Comparison of ENCODE assay signal across 10 mouse cellular contexts in genomic region chr14:118051975-118052630, GRCm38 (mm10). TPM values are rescaled to one million over a fixed set of nuclear protein-coding genes. Genes with fewer than 3 reads are reported as not detected.
DNase-seq lines count a peak whose midpoint lies in the region; ATAC-seq and TF ChIP-seq lines count a peak whose summit lies in the region.
"Had no signal": no experiment of that assay in that cellular context is flagged by ENCODE, and none has a peak within 500 bp of the region (broad histone marks: within the 10 kb centered on the region; RNA-seq: fewer than 3 reads in every experiment).

Dct (minus strand) TSS chr14:118052244.

- H3K27ac ChIP-seq in hindbrain, embryonic 10.5 days, result 0 out of 2 replicates have a peak within 1 kb of the TSS, but pooled peaks have one; percentile 23
- H3K27ac ChIP-seq in midbrain, embryonic 14.5 days (replicated peaks; ENCODE audit: low read depth, low read length), result no peak within 1 kb of the TSS
- H3K27ac ChIP-seq in gastrocnemius, adult 2 months, result no peak within 1 kb of the TSS
- H3K27ac ChIP-seq: liver, embryonic 15.5 days had no signal

- no peak within 1 kb of the TSS for H3K9ac ChIP-seq in midbrain, embryonic 14.5 days (replicated peaks; ENCODE audit: low read length)
- H3K9ac ChIP-seq: liver, embryonic 15.5 days had no signal

- peak; percentile 67 for DNase-seq in embryo, embryonic 11 days
- peak; percentile 57 for DNase-seq in hindbrain, embryonic 10.5 days (ENCODE audit: low spot score)
- peak; percentile 60 for DNase-seq in midbrain, embryonic 14.5 days
- DNase-seq in gastrocnemius, adult 2 months, result no peak
- no peak for DNase-seq in thymus, postnatal 36 days
- DNase-seq in thymus, postnatal 0 days (ENCODE audit: low spot score), result no peak
- DNase-seq: right cerebral cortex, postnatal 25 days had no signal

- peak within 1 kb of the TSS; percentile 37; the same call in 1 of the 2 replicates for H3K4me3 ChIP-seq in E14TG2a.4 (replicated peaks; ENCODE audit: low read length)
- H3K4me3 ChIP-seq in hindbrain, embryonic 10.5 days, result no peak within 1 kb of the TSS
- H3K4me3 ChIP-seq in midbrain, embryonic 14.5 days (replicated peaks; ENCODE audit: low read depth, low read length), result no peak within 1 kb of the TSS
- no peak within 1 kb of the TSS for H3K4me3 ChIP-seq in gastrocnemius, adult 2 months
- H3K4me3 ChIP-seq: liver, embryonic 15.5 days had no signal

- H3K9me3 ChIP-seq in E14TG2a.4 (ENCODE audit: low read length), result no peaks in the 10 kb centered on the region
- H3K9me3 ChIP-seq in hindbrain, embryonic 10.5 days, result no peaks in the 10 kb centered on the region
- H3K9me3 ChIP-seq in midbrain, embryonic 14.5 days (ENCODE audit: control insufficient read depth, low read length), result no peaks in the 10 kb centered on the region
- H3K9me3 ChIP-seq: liver, embryonic 15.5 days had no signal

- intact Hi-C loops in gastrocnemius, adult 2 months (cut with DNase I), result no loop called here

- peaks cover 14% of the 10 kb centered on the region; the same call in 1 of the 2 replicates for H3K4me1 ChIP-seq in E14TG2a.4 (replicated peaks; ENCODE audit: low read depth, low read length)
- H3K4me1 ChIP-seq in hindbrain, embryonic 10.5 days (replicated peaks), result peaks cover 23% of the 10 kb centered on the region
- peaks cover 11% of the 10 kb centered on the region for H3K4me1 ChIP-seq in midbrain, embryonic 14.5 days (ENCODE audit: control insufficient read depth, insufficient read depth, low read length)

- peaks cover 46% of the 10 kb centered on the region for H3K27me3 ChIP-seq in E14TG2a.4 (ENCODE audit: insufficient read depth, low read length)
- peaks cover 85% of the 10 kb centered on the region for H3K27me3 ChIP-seq in hindbrain, embryonic 10.5 days (ENCODE audit: insufficient read depth, poor library complexity, severe bottlenecking)
- peaks cover 18% of the 10 kb centered on the region for H3K27me3 ChIP-seq in midbrain, embryonic 14.5 days (ENCODE audit: control insufficient read depth, insufficient read depth, low read length)

- ATAC-seq in midbrain, embryonic 14.5 days (ENCODE audit: low FRiP score, low TSS enrichment), result peak; percentile 78
- no peak for ATAC-seq in monocyte, adult 5-6 weeks (replicated peaks; ENCODE audit: insufficient number of reproducible peaks, low FRiP score, low TSS enrichment, poor library complexity, severe bottlenecking)

- H3K4me2 ChIP-seq in midbrain, embryonic 14.5 days (ENCODE audit: low read length), result no peak within 1 kb of the TSS
- H3K4me2 ChIP-seq: liver, embryonic 15.5 days had no signal

- 50% methylated on average over 13 of the region's 13 CpGs for WGBS in hindbrain, embryonic 10.5 days
- whole genome bisulfite sequencing in midbrain, embryonic 14.5 days, result 19% methylated on average over 13 of the region's 13 CpGs

- no peaks in the 10 kb centered on the region for H3K36me3 ChIP-seq in E14TG2a.4 (ENCODE audit: insufficient read depth, low read length)
- no peaks in the 10 kb centered on the region for H3K36me3 ChIP-seq in hindbrain, embryonic 10.5 days
- no peaks in the 10 kb centered on the region for H3K36me3 ChIP-seq in midbrain, embryonic 14.5 days (ENCODE audit: control insufficient read depth, insufficient read depth, low read length)
- H3K36me3 ChIP-seq: liver, embryonic 15.5 days had no signal

- no peak for TF ChIP-seq CTCF in E14TG2a.4 (conservative IDR thresholded peaks at IDR 0.05; ENCODE audit: low read length)
- TF ChIP-seq CTCF in gastrocnemius, adult 2 months (IDR thresholded peaks at IDR 0.05), result no peak

RNA-seq across cellular contexts. Expression of gene Dct, which starts in this region (rescaled TPM):
- polyA plus RNA-seq in hindbrain, embryonic 10.5 days (2016; fragmentation: Nextera tagmentation; extraction: Ambion mirVana), result 3.2 and 3.5 TPM in 2 replicates
- polyA plus RNA-seq in midbrain, embryonic 14.5 days (2014; fragmentation: Nextera tagmentation; extraction: Ambion mirVana), result 0.62 and 0.84 TPM in 2 replicates
- total RNA-seq in monocyte, adult 5-6 weeks (2017), result not detected in 3 replicates
- total RNA-seq in gastrocnemius, adult 2 months (2021), result under 1 TPM; 0.56 to 0.59 TPM
- 0.18 and 0.48 TPM in 2 replicates for polyA plus RNA-seq in thymus, postnatal 0 days (2015; fragmentation: Nextera tagmentation; extraction: Ambion mirVana)

Comparison
In these comparisons a context has a peak if more than half of its experiments do, and no peak if none do; other contexts are left out.
1. Peak in DNase-seq and ATAC-seq in midbrain, embryonic 14.5 days; RNA of the gene not detected or under 1 TPM.
2. DNase-seq: peak in embryo, embryonic 11 days (single experiment) and hindbrain, embryonic 10.5 days (single experiment); none in gastrocnemius, adult 2 months (single experiment), thymus, postnatal 36 days (0 of 2) and thymus, postnatal 0 days (single experiment).